10 mouse cellular contexts compared by ENCODE assay signal in the genomic region with DNA sequence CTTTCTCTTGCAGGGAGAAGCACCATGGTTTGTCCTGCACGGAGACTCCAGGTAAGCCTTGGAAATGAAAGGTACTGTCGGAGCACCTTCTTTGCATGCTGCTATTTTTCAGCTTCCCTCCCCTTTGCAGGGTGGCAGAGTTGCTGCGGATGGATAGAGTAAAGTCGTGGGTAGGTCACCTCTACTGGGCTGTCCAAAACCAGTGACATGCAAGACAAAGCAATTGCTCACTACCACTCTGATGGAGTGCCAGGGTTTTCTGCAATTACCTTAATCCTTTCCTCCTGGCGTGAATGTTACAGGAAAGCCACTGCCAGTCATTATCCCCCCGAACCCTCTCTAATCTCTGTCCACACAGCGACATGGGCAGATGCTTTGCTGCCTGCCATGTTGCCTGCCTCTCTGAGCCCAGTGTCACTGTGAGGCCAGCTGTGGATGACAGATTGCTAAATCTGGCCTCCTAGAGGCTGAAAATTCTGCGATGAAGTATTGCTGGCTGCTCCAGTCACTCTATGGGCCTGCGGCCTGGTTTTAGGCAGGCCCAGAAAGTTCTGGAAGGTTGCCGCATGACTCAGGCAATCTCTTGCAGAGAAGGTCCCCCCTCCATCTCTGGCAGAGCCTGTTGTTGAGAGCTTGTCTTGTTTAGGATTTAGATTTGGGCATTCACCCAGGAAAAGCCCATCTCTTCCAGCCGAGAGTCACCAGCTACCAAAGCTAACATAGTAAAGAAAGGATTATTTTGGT. TPM values are rescaled to one million over a fixed set of nuclear protein-coding genes. Genes with fewer than 3 reads are reported as not detected.
DNase-seq lines count a peak whose midpoint lies in the region; ATAC-seq lines count a peak whose summit lies in the region.
"Had no signal": no experiment of that assay in that cellular context is flagged by ENCODE, and none has a peak within 500 bp of the region (broad histone marks: within the 10 kb centered on the region; RNA-seq: fewer than 3 reads in every experiment).

No protein-coding gene starts in this region.

- no peak overlapping the region for H3K27ac ChIP-seq in liver, embryonic 11.5 days (ENCODE audit: low read depth, low read length)
- H3K27ac ChIP-seq: limb, embryonic 12.5 days had no signal

- no peak overlapping the region for H3K4me2 ChIP-seq in liver, embryonic 11.5 days
- H3K4me2 ChIP-seq: limb, embryonic 12.5 days had no signal

- no peaks in the 10 kb centered on the region for H3K4me1 ChIP-seq in liver, embryonic 11.5 days (replicated peaks; ENCODE audit: control insufficient read depth, insufficient read depth, low read length)
- H3K4me1 ChIP-seq: limb, embryonic 12.5 days had no signal

- H3K4me3 ChIP-seq in liver, embryonic 11.5 days (ENCODE audit: low read depth, low read length), result no peak overlapping the region
- H3K4me3 ChIP-seq: limb, embryonic 12.5 days had no signal

- no peak overlapping the region for H3K9ac ChIP-seq in liver, embryonic 11.5 days (ENCODE audit: low read depth, low read length)
- H3K9ac ChIP-seq: limb, embryonic 12.5 days had no signal

- DNase-seq in urinary bladder, postnatal 14 days (ENCODE audit: low spot score), result peak; percentile 81
- DNase-seq in urinary bladder, adult 2 months (ENCODE audit: low spot score), result no peak
- DNase-seq in cerebellum, postnatal 25 days, result peak; percentile 34 to 71
- DNase-seq in layer of hippocampus, postnatal 14 days (ENCODE audit: low spot score in 2 of 2), result peak; percentile 65 to 66
- DNase-seq in right cerebral cortex, adult 18-20 months, result peak; percentile 19
- no peak for DNase-seq in spleen, postnatal 4 days (ENCODE audit: low spot score in 2 of 2)
- DNase-seq in liver, embryonic 11.5 days (ENCODE audit: low spot score), result no peak
- DNase-seq in spleen, postnatal 10 days (ENCODE audit: low spot score in 2 of 2), result no peak

- H3K36me3 ChIP-seq in liver, embryonic 11.5 days (ENCODE audit: control insufficient read depth, insufficient read depth, low read length), result no peaks in the 10 kb centered on the region
- H3K36me3 ChIP-seq: limb, embryonic 12.5 days had no signal

- WGBS in liver, embryonic 11.5 days, result 81% methylated on average over 11 of the region's 11 CpGs

- ATAC-seq in liver, embryonic 11.5 days (replicated peaks; ENCODE audit: low FRiP score), result no peak

- no peaks in the 10 kb centered on the region for H3K9me3 ChIP-seq in liver, embryonic 11.5 days (ENCODE audit: control insufficient read depth, low read length)

- H3K27me3 ChIP-seq in liver, embryonic 11.5 days (replicated peaks; ENCODE audit: control insufficient read depth, insufficient read depth, low read length), result no peaks in the 10 kb centered on the region
- H3K27me3 ChIP-seq: limb, embryonic 12.5 days had no signal

RNA-seq across cellular contexts. Expression of a gene that starts 54.1 kb away (rescaled TPM):
- polyA plus RNA-seq in urinary bladder, adult 2 months (2012; rRNA removed), result 23.7 and 27.2 TPM in 2 replicates
- total RNA-seq in layer of hippocampus, postnatal 14 days (2021), result 1 to 10 TPM; 6.2 to 7.3 TPM
- polyA plus RNA-seq in liver, embryonic 11.5 days (2014; fragmentation: Nextera tagmentation; extraction: Ambion mirVana), result 2.4 and 2.9 TPM in 2 replicates
- total RNA-seq: neutrophil, adult 5-6 weeks had no signal
- polyA plus RNA-seq: limb, embryonic 12.5 days had no signal

Comparison
In these comparisons a context has a peak if more than half of its experiments do, and no peak if none do; other contexts are left out.
1. DNase-seq: peak in urinary bladder, postnatal 14 days (single experiment), cerebellum, postnatal 25 days (2 of 2), layer of hippocampus, postnatal 14 days (2 of 2) and right cerebral cortex, adult 18-20 months (single experiment); none in urinary bladder, adult 2 months (single experiment), spleen, postnatal 4 days (0 of 2), liver, embryonic 11.5 days (single experiment) and spleen, postnatal 10 days (0 of 2).